Mouse (Mus musculus) megakaryocyte progenitor cell, adult 5-6 weeks (primary cell): Measurements from ENCODE around the gene Ing1. TPM values are rescaled to one million over a fixed set of nuclear protein-coding genes. Genes with fewer than 3 reads are reported as not detected.

Source experiments
- ATAC-seq: replicated peaks from 2 replicates; pipeline ENCODE4 v1.8.0; 2016; ENCODE audit warnings: mild to moderate bottlenecking, moderate TSS enrichment, inconsistent platforms; ENCODE audit not compliant: poor library complexity
- total RNA-seq, 2 experiments: library from RNA; stranded (forward) in 1 of 2; stranded (reverse) in 1 of 2; fragments of 157-497, 149-512 nt in 1 of 2; fragments of 200-1000 nt in 1 of 2; gene quantifications; 2 replicates each; pipeline versions ENCODE4 v1.2.3 to v1.2.4; 2015 to 2017

Gene Ing1
- total RNA-seq, 2 experiments from 2014 or later = 31.5 to 41.7 TPM

DNA sequence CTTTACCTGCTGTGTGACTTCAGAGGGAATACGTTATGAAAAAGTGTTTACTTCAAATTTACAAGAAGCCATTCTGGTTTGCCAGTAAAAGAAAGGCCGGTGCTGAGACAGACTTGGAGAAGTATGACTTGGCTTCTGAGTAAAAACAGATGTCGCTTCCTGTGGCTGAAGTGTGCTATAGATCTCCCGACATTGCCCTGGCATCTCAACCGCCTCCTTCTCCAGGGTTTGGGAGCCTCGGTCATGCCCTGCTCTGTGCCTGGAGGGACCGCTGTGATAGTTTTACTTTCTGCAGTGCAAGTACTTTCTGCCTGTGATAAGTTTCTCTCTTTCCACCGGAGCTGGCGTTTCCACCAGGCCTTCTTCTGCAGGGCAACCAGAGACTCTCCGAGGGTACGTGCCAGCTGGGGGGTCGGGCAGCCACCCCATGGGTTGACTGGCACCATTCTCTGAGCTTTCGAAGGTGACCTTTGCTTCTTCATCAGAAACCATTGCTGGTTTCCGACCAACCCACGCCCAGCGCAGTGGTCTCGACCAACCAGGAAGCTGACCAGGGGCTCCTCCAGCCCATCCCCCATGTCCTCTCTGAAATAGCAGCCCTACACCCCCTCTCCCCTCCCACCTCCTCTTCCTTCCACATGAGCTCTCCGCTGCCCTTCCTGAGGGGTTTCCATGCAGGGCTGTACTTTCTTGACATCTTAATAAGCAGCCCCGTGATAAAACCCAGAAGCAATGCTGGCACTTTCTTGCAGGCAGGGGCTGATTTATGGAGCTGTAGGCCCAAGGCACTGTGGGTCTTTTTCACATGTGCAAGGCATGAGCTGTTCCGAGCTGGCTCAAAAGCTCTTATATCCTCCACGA lies 30.4 kb downstream of the Ing1 start:
- ATAC-seq = peak; percentile 46

DNA sequence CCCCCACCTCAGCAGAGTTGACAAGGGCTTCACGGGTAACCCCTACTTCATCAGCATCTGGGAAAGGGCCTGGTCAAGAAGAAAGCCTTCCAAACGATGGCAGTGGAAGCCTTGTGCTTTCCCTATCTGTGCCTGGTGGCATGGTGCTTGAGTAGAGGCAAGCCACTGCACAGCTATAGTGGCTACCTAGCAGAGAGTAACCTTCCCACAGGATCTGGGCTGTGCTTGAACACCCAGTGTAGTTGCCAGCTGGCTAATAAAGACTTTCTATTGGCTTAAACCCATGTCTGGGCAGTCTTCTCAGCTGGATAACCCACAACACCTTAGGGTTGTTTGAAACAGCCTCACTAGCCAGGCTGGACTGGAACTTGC lies 31.0 kb downstream of the Ing1 start:
- no peak for ATAC-seq

DNA sequence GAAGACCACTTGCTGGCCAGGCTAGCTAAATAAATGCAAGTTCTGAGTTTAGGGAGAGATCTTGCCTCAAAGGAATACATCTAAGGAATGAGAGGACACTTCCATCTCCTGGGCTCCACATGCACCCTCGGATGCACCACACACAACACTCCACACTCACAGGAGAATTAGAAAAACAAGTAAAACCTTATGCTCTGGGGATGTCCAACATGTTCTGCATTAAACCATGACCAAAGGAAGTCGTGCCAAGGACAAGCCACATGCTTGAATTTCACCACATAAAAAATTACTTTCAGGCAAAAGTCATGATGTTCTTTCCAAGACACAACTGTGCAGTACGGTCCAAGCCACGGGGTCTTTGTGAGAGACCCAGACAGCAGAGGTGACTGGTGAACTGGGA lies 36.5 kb downstream of the Ing1 start:
- no peak for ATAC-seq

DNA sequence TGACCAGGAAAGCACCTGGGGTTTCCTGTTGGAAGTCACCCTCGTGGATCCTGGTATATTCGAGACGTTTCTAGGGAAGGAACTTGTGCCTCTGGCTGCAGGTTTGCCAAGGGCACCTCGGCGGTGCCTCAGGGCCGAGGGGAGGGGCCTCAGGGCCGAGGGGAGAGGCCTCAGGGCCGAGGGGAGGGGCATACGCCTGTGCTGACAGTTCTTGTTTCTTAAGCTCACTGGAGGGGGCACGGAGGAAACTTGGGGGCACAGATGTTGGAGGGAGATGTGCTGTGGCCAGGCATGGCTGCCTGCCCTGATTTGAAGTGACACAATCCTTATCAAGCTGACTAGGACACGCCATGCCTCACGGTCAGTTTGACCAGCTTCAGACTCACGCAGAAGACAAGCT lies 36.9 kb downstream of the Ing1 start:
- peak; percentile 97 for ATAC-seq

DNA sequence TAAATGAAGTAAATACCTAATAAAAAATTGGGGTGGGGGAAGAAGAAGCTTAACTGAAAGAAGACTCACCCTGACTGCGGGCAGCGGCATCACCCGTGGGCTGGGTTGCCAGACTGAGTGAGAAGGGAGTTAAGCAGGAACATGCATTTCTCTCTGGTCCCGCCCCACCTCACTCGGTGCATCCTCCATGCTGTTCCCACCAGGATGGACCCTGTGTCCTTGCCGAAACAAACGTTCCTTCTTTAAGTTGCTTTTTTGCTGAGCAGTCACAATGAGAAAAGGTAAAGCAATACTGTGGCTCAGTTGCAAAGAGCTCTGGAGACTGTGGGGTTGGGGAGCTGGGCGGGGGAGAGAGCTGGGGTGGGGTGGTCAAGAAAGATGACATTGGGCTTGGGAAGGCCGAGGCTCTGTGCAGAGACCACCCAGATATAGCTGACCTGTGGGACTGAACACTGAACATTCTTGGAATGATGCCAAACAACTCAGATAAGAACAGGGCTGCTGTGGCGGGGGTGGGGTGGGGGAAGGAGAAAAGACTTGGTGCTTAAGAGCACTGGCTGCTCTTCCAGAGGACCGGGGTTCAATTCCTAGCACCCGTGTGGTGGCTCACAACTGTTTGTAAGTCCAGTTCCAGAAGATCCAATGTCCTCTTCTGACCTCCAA lies 38.0 kb downstream of the Ing1 start:
- ATAC-seq = no peak

DNA sequence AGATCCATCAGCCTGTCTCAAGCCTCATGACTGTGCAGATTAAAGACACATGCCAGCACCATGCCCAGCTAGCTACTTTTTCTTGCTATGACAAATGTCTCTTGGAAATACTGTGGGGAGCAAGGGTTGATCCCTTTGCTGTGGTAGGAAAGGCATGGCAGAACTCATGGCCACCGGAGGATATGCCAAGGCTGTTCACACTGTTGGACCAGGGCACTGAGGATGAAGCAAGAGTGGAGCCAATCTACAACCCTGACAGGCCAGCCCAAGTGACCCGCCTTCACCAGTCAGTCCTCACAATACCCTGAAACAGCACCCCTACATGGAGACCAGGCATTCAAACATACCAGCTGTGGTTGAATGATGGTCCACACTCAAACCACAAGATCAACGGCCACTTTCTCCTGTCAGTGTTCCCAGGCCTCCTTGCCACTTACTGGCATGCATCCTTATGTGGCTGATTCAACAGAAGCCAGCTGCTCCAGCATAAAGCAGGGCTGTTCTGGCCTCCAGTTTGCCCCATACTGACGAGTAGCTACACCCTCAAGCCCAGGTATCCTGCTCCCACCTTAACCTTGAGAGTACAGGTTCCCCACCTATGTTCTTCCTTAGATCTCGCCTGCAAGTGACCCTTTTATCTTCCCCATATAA lies 45.1 kb downstream of the Ing1 start:
- peak; percentile 47 for ATAC-seq

DNA sequence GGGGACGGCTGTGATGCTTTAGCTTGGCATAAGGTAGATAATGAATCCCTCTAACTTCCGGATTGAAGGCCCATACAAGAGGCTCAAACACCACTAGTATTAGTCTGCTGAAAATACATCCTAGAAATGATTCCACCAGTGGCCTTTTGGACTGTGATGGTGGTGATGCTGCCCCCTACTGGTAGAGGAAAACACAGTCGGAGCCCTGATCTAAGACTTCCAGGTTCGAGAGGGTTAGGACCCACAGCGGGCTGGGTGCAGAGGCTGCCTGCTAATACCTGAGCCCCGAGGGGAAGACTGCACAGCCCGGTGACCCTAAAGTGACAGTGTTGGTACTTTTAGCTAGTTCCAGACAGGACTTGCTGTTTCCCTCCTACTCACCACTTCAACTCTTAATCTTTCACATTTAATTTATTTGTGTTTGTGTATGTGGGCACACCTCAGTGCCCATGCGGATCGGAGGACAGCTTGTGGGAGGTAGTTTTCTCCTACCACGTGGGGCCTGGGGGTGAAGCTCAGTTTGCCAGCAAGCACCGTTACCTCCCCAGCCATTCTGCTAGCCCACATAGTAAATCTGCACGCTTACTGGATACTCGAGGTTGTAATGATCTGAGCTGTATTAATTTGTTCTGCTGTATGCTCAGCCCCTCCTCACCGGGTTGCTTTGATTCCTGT lies 46.8 kb downstream of the Ing1 start:
- peak; percentile 97 for ATAC-seq

DNA sequence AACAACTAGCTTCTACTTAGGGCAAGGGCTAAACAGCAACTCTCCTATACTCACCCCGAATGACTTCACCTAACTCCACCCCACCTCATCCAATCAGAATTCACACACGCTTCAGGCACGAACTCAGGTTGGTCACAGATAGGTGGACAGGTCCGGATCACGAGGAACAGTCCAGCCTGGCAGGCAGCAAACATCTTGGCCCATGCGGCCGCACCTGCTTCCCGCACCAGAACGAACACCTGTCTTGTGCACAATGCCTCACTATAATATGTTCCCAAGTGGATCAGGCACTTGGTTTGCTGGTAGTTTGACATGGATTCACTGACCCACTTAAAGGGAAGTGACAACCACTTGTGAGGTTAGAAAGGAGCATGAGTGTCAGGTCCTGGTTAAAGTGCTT lies 53.5 kb downstream of the Ing1 start:
- ATAC-seq = no peak

Other genes starting within 250 kb of the Ing1 start
- 0.22 and 0.29 TPM in 2 replicates for gene Col4a2, start 242.8 kb upstream of the Ing1 start, total RNA-seq (2015)
- 0.46 and 0.64 TPM in 2 replicates for gene Col4a2, start 242.8 kb upstream of the Ing1 start, total RNA-seq (2017)
- 0.29 and 0.32 TPM in 2 replicates for gene Col4a1, start 242.7 kb upstream of the Ing1 start, total RNA-seq (2015)
- gene Col4a1, start 242.7 kb upstream of the Ing1 start, total RNA-seq (2017) = 0.08 and 1.8 TPM in 2 replicates
- gene Rab20, start 76.9 kb upstream of the Ing1 start, total RNA-seq (2015) = 1.3 and 2.2 TPM in 2 replicates
- gene Rab20, start 76.9 kb upstream of the Ing1 start, total RNA-seq (2017) = 3.7 and 5.2 TPM in 2 replicates
- gene Naxd, start 58.1 kb upstream of the Ing1 start, total RNA-seq (2015) = 59.8 and 65.7 TPM in 2 replicates
- 70.6 and 72.5 TPM in 2 replicates for gene Naxd, start 58.1 kb upstream of the Ing1 start, total RNA-seq (2017)
- 27.6 and 32.8 TPM in 2 replicates for gene Cars2, start 4.8 kb upstream of the Ing1 start, total RNA-seq (2015)
- 39.6 and 41.2 TPM in 2 replicates for gene Cars2, start 4.8 kb upstream of the Ing1 start, total RNA-seq (2017)
- 87.0 and 98.7 TPM in 2 replicates for gene Ankrd10, start 80.2 kb downstream of the Ing1 start, total RNA-seq (2015)
- gene Ankrd10, start 80.2 kb downstream of the Ing1 start, total RNA-seq (2017) = 63.9 and 67.6 TPM in 2 replicates
- not detected in 2 replicates for gene 1700016D06Rik, start 145.5 kb downstream of the Ing1 start, total RNA-seq (2015)
- not detected in 2 replicates for gene 1700016D06Rik, start 145.5 kb downstream of the Ing1 start, total RNA-seq (2017)
- gene Arhgef7, start 172.2 kb downstream of the Ing1 start, total RNA-seq (2015) = 26.4 and 32.3 TPM in 2 replicates
- 20.4 and 36.0 TPM in 2 replicates for gene Arhgef7, start 172.2 kb downstream of the Ing1 start, total RNA-seq (2017)